Mouse (Mus musculus) urinary bladder, postnatal 14 days (tissue): Measurements from ENCODE around the gene Myo18a.

ENCODE experiments used
- DNase-seq: peaks from one replicate; pipeline ENCODE4 v3.0.0; 2021; ENCODE audit warnings: low spot score

The Myo18a gene

DNA sequence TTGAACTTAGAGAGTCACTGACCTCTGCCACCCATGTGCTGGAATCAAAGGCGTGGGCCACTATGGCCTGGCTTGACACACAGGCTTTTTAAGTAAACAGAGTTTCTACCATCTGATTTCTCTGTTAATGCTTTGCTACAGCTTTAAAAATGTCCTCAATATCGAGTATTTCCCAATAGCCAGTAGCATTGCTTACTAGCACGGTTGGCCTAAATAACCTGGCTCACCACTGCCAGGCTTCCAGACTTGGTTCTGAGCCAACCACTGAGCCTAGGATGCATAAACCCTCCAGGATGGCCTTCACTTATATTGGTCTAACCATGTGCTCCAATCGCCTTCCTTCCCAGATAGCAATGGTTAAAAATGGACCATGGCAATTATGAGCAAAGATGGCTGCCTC is 137.7 kb downstream of the Myo18a start:
- DNase-seq, result no peak

DNA sequence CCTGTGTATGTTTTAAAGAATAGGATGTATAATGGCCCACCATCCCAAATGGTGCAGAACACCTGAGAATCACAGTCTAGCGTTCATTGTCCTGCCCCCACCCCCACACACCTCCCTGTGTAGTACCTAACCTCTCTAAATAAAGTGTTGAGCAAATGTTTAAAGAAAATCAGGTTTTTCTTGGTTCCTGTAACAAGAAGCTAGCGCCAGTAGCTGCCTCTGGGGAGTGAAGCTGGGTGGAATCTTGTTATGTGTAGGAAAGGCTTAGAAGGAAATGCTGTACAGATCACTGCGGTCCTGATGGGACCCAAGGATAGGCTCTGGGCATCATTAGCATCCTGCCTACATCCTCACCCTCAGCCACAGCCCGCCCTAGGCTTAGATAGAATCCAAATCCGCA is 138.3 kb downstream of the Myo18a start:
- DNase-seq, result peak; percentile 22

DNA sequence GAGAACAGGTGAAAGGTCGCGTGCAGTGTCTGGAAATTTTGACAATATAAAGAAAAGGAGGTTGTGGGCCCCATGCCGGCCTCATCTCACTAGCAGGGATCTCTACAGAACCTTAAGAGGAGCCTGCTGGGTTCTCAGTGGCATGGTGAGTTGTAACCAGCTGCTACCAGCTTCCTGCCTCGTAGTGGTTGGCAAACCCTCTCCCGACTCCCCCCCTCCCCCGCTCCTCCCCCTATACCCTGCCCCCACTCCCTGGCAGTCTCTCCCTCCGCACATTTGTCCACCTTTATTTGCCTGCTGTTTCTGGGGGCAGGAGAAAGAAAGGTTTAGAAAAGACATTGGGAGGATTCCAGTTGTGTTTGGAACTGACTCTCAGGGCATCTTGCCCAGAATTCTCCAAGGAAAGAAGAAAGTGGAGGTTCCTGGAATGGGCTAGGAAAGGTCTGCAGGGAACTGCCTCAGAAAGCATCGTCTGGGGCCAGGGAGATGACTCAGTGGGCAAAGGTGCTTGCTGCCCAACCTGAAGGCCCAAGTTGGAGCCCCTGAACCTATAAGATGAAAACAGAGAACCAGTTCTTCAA is 138.8 kb downstream of the Myo18a start:
- DNase-seq, result no peak

DNA sequence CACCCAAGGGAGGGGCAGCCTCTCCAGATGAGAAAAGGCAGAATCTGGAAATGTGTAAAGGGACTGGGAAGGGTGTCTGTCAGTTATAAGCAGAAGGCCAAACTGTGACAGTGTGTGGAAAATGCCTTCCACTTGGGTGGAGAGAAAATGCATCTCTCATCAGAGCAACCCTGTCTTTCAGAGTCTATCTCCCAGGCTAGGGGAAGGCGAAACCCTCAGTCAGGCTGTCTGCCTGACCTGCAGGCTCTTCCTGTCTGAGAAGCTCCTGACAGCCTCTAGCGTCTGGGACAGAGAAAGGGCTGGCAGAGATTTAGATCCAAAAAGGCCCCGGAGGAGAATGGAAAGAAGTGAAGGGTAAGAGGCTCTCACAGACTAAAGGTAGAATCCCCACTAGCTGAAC is 140.7 kb downstream of the Myo18a start:
- no peak for DNase-seq

DNA sequence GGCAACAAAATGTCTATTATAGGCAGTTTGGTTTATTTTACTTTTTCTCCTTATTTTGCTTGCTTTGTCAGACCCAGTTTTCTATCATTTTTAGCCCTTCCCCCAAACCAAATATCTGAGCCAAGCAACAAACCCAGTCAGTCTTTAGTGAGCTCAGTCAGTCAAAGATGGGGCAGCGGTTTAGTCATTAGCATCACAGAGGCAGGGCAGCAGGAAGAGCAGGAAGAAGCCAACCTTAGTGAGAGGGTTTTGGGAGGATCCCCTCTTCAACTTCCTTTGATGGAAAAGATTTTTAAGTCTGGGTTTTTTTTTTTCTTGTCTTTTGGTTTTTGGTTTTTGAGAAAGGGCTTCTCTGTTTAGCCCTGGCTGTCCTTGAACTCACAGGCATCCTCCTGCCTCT is 141.7 kb downstream of the Myo18a start:
- DNase-seq, result no peak

DNA sequence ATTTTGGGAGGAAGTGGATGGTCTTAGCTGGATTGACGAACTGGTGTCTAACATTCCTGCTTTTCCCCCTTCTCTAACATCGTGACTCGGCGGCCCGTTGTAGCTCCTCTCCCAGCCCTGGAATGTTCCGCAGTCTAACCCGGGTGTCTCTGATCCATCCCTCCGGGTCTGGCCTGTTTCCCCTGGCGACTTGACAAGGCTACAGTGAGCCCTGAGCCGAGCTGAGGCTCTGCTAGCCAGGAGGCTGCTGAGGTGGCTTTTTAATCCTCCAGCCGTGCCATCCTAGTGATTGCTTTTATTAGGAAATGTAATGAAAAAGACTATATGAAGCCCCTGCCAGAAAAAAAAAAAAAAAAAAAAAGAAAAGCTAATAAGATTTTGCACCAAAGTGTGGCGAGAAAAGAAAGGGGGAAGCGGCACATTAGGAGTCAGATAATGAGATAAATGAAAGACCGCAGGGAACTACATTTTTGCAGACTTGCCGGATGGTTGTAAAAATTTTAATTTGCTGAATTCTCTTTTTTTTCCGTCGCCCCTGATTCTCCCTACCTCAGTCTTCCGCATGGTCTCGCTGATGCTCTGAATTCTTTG is 143.1 kb downstream of the Myo18a start:
- peak; percentile 28 for DNase-seq

DNA sequence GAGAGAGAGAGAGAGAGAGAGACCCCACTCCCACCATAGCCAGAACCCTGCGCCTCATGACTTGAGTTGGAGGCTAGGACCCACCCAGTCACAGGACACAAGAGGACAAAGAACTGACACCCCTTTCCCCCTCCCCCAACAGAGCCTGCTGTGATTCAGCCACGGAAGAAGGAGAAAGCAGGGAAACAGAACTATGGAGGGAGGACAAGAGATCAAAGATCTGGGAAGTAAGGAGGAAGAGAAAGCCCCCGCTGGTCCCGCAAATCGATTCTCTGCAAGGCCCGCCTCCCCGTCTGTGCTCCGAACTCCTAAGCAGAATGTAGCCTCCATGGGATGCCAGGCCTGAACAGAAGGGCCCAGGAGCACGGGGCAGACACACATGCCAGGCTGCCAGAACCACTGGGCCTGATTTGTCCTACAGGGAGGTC is 143.7 kb downstream of the Myo18a start:
- DNase-seq, result no peak

DNA sequence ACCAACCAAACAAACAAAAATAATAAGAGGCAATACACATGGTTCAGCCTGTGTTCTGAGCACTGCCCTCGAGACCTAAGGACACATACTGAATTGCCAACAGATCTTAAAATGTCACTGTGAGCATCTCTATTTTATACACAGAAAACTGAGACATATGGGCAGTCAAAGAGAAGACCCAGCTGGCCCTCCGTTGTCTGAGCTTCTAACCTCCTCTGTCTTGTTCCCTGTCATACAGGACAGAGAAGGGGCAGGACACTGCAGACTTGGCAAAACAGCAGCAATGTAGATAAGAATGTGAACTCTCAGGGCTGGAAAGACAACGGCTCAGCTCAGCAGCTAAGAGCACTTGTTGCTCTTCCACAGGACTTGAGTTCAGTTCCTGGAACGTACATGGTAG is 145.4 kb downstream of the Myo18a start:
- no peak for DNase-seq

DNA sequence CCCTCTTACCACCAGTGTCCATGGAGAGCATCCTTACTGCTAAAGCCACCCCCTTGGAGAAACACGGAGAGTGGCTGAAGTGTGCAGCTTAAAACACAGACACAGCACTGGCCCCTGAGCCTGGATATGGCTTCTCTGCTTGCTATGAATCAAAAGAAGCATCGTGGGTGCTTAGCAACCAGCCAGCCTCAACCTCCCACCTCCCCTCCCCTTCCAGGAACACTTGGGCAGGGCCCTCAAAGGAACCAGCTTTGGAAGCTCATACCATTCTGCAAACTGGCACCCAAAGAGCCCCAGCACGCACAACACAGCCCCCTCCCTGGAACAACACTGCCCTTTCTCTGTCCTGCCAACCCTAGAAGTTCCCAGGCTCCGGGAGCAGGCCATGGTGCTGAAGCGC is 146.3 kb downstream of the Myo18a start:
- no peak for DNase-seq

DNA sequence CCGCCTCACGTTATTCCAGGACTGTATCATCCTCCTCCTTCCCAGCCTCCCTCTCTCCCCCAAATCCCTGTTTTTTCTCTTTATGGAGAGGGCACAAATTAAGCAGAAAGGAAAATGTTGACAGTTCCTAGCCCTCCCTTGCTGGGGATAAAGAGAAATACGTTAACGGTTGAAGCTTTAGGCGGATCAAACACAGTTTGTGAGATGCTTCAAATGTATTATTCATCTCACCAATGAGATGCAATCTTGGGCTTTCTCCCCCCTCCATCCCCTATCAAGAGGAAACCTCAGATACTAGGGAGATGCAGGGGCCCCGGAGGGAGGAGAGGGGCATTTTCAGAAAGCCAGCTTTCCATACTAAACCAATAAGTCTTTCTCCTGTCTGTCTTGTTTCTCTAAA is 146.7 kb downstream of the Myo18a start:
- no peak for DNase-seq

DNA sequence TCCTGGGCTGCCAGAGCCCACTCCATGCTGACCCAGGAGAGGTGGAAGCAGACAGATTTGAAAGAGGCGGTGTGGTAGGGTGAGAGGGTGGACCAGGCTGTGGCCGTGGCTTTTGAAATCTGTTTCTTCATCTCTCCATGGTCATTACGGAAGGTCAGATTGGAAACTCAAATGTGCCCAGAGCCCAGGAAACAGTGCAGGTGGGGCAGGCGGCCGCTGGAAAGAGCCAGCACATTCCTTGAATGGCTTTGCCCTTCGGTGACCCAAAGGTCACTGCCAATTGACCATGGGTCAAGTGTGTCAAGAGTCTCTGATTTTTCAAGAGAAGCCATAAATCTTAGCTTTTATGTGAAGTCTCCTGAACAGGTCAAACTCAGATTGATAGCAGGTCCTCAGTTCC is 150.5 kb downstream of the Myo18a start:
- no peak for DNase-seq

DNA sequence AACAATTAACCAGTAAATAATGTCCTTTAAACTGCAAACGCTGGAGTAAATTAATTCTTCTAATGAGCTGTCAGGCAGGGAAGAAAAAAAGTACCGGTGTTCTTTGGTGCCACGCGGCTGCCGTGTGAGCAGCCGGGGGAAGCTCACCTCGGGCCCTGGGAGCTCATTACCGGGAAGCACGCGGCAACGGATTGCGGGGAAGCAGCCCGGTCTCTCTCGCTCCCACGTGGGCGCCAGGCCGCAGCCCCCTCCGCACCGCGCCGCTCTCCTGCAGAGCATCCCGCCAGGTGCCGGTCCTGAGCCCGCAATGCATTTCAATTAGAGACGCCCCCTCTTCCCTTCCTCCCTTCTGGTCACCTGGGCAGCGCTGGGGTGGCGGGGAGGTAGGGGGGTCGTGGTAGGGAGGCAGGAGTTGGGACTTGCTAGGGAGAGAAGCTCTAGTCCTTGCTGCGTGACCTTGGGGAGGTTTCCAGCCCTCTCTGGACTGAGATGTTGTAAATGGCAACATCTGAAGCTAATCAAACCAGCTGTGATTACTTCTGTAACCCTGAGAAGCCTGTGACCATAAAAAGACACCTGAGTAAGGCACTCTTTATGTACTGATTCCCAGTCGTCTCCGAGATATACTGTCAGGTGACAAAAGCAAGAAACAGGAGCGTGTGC is 151.7 kb downstream of the Myo18a start:
- no peak for DNase-seq
